Mouse (Mus musculus) forebrain, embryonic 14.5 days (tissue): ENCODE results near the gene Vat1. TPM values are rescaled to one million over a fixed set of nuclear protein-coding genes. Genes with fewer than 3 reads are reported as not detected.
A peak's percentile ranks its signal among the peaks of the same experiment; 100 is the strongest.

Experiments
- ATAC-seq: fragments of 200-750 bp; cut with Nextera tagmentation; 2 replicates; pipeline ENCODE4 v1.8.0; 2017; ENCODE audit warnings: mild to moderate bottlenecking, moderate library complexity
- DNase-seq: peaks from one replicate; pipeline ENCODE4 v3.0.0-alpha.2; 2015; ENCODE audit warnings: low spot score
- H3K27ac ChIP-seq: fragments of 300-500 bp; sonication (generic); 2 replicates; pipeline ENCODE4 v1.5.1; 2014; ENCODE audit warnings: low read depth, mild to moderate bottlenecking, control low read depth, low read length, moderate library complexity
- H3K27me3 ChIP-seq: fragments of 300-500 bp; sonication (generic); replicated peaks from 2 replicates; pipeline ENCODE4 v1.6.1; 2014; ENCODE audit warnings: low read length, control low read depth, mixed read lengths; ENCODE audit not compliant: control insufficient read depth, insufficient read depth
- H3K36me3 ChIP-seq: fragments of 300-500 bp; sonication (generic); 2 replicates; pipeline ENCODE4 v1.6.1; 2014; ENCODE audit warnings: low read length, control low read depth; ENCODE audit not compliant: control insufficient read depth, insufficient read depth
- H3K4me1 ChIP-seq: fragments of 300-500 bp; sonication (generic); 2 replicates; pipeline ENCODE4 v1.6.1; 2014; ENCODE audit warnings: antibody characterized with exemption, low read length, control low read depth; ENCODE audit not compliant: control insufficient read depth, insufficient read depth
- H3K4me2 ChIP-seq: fragments of 300-500 bp; sonication (generic); 2 replicates; pipeline ENCODE4 v1.6.1; 2014; ENCODE audit warnings: mild to moderate bottlenecking, control low read depth, low read length
- H3K4me3 ChIP-seq: fragments of 300-500 bp; sonication (generic); 2 replicates; pipeline ENCODE4 v1.5.1; 2014; ENCODE audit warnings: low read depth, low read length, control low read depth
- H3K9ac ChIP-seq: fragments of 300-500 bp; sonication (generic); 2 replicates; pipeline ENCODE4 v1.6.1; 2014; ENCODE audit warnings: mild to moderate bottlenecking, low read length, control low read depth, moderate library complexity
- H3K9me3 ChIP-seq: fragments of 300-500 bp; sonication (generic); replicated peaks from 2 replicates; pipeline ENCODE4 v1.6.1; 2016; ENCODE audit warnings: low read length, control low read depth, mixed read lengths; ENCODE audit not compliant: control insufficient read depth
- WGBS: fragments of 180-500 bp; shearing (Covaris S2); extraction: QIAGEN DNeasy Blood & Tissue Kit; methylation state at CpG from one replicate; pipeline ENCODE4 v1.1.7; 2014; 5-methylcytosine and 5-hydroxymethylcytosine counted together
- polyA plus RNA-seq: library from polyadenylated mRNA; unstranded; fragments of >200 nt; fragmentation: Nextera tagmentation; extraction: Ambion mirVana; gene quantifications from 2 replicates; pipeline ENCODE4 v1.2.1, GENCODE M21; 2014

The Vat1 gene
- polyA plus RNA-seq = 77.5 and 85.7 TPM in 2 replicates

DNA sequence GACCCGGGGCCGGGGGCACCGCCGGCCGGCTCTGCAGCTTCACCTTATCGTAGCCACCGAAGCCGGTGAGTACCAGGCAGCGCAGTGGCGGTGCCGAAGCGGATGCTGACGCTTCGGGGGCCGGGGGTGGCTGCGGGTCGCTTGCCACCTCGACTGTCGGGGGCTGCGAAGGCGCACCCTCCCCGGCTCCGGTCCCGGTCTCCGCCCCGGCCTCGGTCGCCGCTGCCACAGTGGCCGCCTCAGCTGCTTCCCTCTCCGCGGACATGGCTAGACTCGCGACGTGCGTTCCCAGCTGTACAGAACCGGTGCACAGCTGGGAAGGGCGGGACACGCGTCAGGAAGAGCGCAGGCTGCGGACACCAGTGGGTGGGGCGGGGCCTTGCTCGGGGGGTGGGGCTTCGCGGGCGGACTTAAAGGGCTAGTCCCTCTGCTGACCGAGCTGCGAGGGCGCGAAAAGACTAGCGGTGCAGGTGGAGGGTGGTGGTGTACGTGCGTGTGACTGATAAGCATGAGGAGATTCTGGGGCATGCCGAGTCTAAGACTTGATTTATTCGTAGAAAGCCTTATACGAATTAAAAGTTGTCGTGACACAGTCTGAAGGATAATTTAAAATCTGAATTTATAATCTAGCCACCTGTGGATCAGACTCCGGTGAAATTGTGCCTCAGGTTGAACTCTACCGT lies at the start of gene Vat1:
Vat1 (minus strand) TSS at position 362 of the 683 bp plus-strand sequence.
- peak; percentile 81 for DNase-seq
- Histone ChIP-seq H3K27ac (peak within 1 kb of the TSS; percentile 87), H3K4me3 (peak within 1 kb of the TSS; percentile 90), H3K4me1 (peaks cover 37% of the 10 kb centered on the region), H3K4me2 (peak within 1 kb of the TSS; percentile 82), H3K27me3 (no peaks in the 10 kb centered on the region), H3K9me3 (no peaks in the 10 kb centered on the region), H3K9ac (peak within 1 kb of the TSS; percentile 79), H3K36me3 (peaks cover 29% of the 10 kb centered on the region)
- ATAC-seq = peak; percentile 56
- 1% methylated on average over 58 of the region's 60 CpGs for WGBS

DNA sequence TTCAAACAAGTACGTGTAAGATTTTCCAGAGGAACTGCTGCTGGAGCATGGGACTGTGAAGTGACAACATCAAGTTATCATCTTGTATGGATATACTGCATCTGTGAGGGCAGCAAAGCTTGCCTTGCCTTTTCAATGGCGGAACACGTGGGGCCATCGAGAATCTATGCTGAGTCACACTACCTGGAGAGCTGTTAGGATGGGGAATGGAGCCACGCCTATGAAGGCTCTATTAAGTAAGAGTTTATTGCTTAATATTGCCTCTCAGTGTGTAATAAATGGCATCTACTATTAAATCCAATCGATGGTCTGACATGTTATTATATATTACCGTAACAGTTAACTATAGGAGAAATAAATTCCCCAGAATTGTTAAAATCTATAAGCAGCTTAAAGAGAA lies 41.1 kb upstream of the Vat1 start:
- DNase-seq = no peak
- Histone ChIP-seq H3K4me1 (no peaks in the 10 kb centered on the region), H3K36me3 (peaks cover 18% of the 10 kb centered on the region), H3K27me3 (no peaks in the 10 kb centered on the region), H3K4me2 (no peak overlapping the region), H3K9me3 (no peaks in the 10 kb centered on the region), H3K27ac (no peak overlapping the region), H3K4me3 (no peak overlapping the region), H3K9ac (no peak overlapping the region)
- ATAC-seq = no peak
- 93% methylated on average over 7 of the region's 7 CpGs for WGBS

DNA sequence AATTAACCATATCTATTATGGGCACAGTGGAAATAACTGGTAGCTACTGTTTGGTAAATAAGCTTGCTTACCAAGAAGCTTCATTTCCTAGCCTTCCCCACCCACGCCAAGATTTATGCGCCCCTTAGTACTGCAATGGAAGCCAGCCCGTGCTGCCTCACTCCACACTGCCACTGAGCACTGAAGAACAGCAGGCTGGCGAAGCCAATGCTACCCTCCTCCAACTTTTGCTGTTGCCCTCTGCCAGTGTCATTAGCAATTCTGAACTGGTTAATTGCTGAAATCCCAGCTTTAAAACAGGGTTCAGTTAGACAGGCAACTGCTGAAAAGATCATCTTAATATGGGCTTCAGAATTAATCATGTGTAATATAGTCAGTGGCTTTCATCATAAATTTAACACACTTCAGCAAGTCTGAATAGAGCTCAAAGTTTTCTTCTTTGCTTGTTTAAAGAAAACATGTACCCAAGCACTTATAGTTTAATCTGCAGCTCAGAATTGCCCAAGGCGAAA lies 40.3 kb upstream of the Vat1 start:
- Histone ChIP-seq H3K4me1 (no peaks in the 10 kb centered on the region), H3K9me3 (no peaks in the 10 kb centered on the region), H3K36me3 (peaks cover 18% of the 10 kb centered on the region), H3K9ac (no peak overlapping the region), H3K27ac (no peak overlapping the region; the same call in 1 of the 2 replicates), H3K4me3 (no peak overlapping the region), H3K27me3 (no peaks in the 10 kb centered on the region), H3K4me2 (no peak overlapping the region)
- DNase-seq (peak; percentile 68), ATAC-seq (peak; percentile 60; the same call in 1 of the 2 replicates)
- 37% methylated on average over 5 of the region's 5 CpGs for WGBS

DNA sequence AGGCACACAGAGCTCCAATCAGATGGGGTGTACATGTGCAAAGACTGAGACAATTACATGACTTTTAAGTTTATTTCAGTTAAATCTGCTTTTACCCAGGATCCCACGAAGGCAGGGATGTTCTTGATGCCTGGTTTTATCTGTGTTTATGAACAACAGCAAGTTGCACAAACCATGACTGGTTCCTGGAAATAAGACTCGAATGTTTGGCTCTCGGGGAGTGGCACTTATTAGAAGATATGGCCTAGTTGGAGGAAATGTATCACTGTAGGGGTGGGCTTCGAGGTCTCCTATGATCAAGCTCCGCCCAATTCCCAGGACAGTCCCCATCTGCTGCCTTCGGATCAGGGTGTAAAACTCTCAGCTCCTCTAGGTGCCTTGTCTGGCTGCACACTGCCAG lies 20.1 kb upstream of the Vat1 start:
- Histone ChIP-seq H3K27ac (no peak overlapping the region), H3K9me3 (no peaks in the 10 kb centered on the region), H3K27me3 (no peaks in the 10 kb centered on the region), H3K4me3 (no peak overlapping the region), H3K9ac (peak overlapping the region; percentile 32; the same call in 1 of the 2 replicates), H3K4me2 (no peak overlapping the region), H3K4me1 (peaks cover 9% of the 10 kb centered on the region), H3K36me3 (peaks cover 9% of the 10 kb centered on the region; the same call in 1 of the 2 replicates)
- DNase-seq = no peak
- WGBS = 87% methylated on average over 6 of the region's 6 CpGs
- no peak for ATAC-seq

DNA sequence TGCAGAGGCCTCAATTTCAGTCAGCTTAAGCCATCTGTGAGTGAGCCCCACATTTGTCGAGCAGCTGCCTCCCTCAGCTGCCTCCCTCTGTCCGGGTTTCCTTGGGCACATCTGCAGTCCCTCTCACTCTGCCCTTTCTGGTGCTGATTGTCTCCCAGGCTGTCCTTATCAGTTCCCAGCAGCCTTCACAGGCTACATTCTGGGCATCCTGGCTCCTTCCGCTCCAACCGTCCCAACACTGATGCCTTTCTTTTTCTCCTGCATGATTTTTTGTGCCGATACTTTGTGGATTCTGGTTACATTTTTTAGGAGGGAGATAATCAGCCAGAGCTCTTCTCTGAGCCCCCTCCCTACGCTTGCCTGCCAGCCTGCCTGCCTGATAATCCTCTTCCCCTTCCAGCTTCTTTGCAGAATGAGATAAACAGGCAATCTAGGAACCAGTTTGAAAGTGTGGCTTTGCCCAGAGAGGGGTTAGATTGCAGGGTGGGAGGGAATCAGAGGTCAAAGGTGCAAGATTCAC lies 19.5 kb upstream of the Vat1 start:
- no peak overlapping the region for H3K4me3 ChIP-seq
- H3K9ac ChIP-seq = peak overlapping the region; percentile 32; the same call in 1 of the 2 replicates
- no peak overlapping the region for H3K4me2 ChIP-seq
- ATAC-seq = 0 out of 2 replicates have a peak, but pooled peaks have one; percentile 32
- peaks cover 9% of the 10 kb centered on the region; the same call in 1 of the 2 replicates for H3K36me3 ChIP-seq
- H3K27me3 ChIP-seq = no peaks in the 10 kb centered on the region
- peaks cover 9% of the 10 kb centered on the region for H3K4me1 ChIP-seq
- peak; percentile 45 for DNase-seq
- H3K27ac ChIP-seq = peak overlapping the region; percentile 70; the same call in 1 of the 2 replicates
- no peaks in the 10 kb centered on the region for H3K9me3 ChIP-seq
- WGBS = 52% methylated on average over 6 of the region's 6 CpGs

DNA sequence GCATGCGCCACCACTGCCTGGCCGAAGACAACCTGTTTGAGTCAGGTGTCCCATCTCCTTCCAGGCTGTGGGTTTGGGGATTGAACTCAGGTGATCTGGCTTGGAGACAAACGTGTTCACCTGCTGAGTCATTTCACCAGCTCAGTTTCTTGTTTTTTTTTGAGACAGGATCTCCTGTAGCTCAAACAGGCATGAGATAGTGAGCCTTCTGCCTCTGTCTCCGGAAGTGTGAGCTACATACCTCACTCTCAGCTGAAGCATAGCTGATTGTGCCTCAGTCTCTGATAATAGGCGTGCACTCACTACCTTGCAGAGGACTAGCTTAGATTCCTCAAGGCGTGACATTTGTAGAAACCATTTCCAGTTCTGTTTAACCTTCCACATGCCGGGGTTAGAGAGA lies 18.8 kb upstream of the Vat1 start:
- Histone ChIP-seq H3K4me2 (no peak overlapping the region), H3K27me3 (no peaks in the 10 kb centered on the region), H3K4me1 (peaks cover 13% of the 10 kb centered on the region), H3K4me3 (no peak overlapping the region), H3K27ac (no peak overlapping the region), H3K9ac (no peak overlapping the region), H3K9me3 (no peaks in the 10 kb centered on the region), H3K36me3 (peaks cover 9% of the 10 kb centered on the region; the same call in 1 of the 2 replicates)
- no peak for DNase-seq
- no peak for ATAC-seq
- WGBS = 91% methylated on average over 7 of the region's 7 CpGs

DNA sequence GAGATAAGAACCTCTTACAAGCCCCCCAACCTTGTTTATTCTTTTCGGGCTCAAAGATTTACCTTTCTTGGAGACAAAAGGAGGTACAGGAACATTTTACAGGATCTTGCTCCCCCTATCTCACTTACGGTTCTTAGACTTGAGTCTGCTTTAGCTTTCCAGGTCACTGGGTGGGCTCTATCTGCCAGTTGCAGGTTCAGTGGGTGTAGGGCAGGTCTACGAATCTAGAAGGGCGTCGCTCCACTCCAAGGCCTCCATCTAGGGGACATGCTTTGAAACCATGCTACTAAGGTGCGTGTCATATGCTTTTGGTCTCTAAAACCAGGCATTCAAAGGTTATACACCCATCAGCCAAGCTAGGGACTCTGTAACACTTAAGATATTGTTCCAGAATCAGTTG lies 18.2 kb upstream of the Vat1 start:
- Histone ChIP-seq H3K4me2 (no peak overlapping the region), H3K9ac (no peak overlapping the region), H3K4me3 (no peak overlapping the region), H3K4me1 (peaks cover 19% of the 10 kb centered on the region), H3K9me3 (no peaks in the 10 kb centered on the region), H3K27ac (peak overlapping the region; percentile 55), H3K36me3 (peaks cover 4% of the 10 kb centered on the region; the same call in 1 of the 2 replicates), H3K27me3 (no peaks in the 10 kb centered on the region)
- WGBS = 78% methylated on average over 6 of the region's 6 CpGs
- no peak for DNase-seq
- no peak for ATAC-seq

DNA sequence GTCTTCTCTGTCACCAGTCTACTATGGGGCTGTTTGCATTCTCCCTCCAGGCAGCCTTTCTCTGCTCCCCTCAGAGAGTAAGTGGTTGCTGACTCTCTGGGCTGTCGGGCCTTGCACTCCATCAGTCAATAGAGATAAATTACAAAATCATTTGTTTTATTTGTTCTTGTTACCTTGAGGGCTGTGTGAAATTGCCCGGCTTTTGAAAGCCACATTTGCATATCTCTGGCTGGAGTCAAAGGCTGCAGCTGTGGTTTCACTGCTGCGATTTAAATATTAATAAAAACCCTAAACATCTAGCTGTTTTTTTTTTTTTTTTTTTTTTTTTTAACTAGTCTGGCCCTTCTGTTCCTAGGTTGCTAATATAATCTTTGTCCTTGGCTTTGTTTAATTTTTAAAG lies 17.8 kb upstream of the Vat1 start:
- H3K27ac ChIP-seq = peak overlapping the region; percentile 55
- ATAC-seq = peak; percentile 55
- no peak overlapping the region for H3K4me3 ChIP-seq
- 21% methylated on average over 3 of the region's 3 CpGs for WGBS
- H3K27me3 ChIP-seq = no peaks in the 10 kb centered on the region
- DNase-seq = peak; percentile 46
- 0 out of 2 replicates have a peak, but pooled peaks cover 3% of the 10 kb centered on the region for H3K36me3 ChIP-seq
- H3K4me2 ChIP-seq = no peak overlapping the region
- H3K4me1 ChIP-seq = peaks cover 23% of the 10 kb centered on the region
- no peak overlapping the region for H3K9ac ChIP-seq
- H3K9me3 ChIP-seq = no peaks in the 10 kb centered on the region

DNA sequence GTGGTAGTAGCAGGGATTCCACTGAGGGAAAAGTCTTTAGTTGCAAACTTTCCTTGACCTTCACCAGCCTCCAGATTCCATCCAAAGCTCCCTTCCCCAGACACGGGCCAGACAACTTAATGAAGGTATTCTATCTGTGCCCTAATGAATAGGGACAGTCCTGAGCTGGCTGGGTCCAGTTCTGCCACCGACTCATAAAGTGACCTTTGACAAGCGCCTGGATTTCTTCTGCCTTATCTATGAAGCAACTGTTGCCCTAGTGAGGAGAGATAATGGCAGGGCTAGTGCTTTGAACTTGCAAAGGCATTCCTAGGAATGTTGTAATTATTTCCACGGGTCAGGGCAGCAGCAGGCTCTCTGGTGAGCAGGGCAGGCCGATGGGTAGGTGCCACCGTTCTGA lies 14.9 kb upstream of the Vat1 start:
- DNase-seq (no peak), ATAC-seq (no peak)
- Histone ChIP-seq H3K27me3 (no peaks in the 10 kb centered on the region), H3K4me3 (no peak overlapping the region), H3K4me1 (peaks cover 25% of the 10 kb centered on the region), H3K27ac (no peak overlapping the region), H3K9me3 (no peaks in the 10 kb centered on the region), H3K4me2 (no peak overlapping the region), H3K9ac (no peak overlapping the region), H3K36me3 (no peaks in the 10 kb centered on the region)
- 81% methylated on average over 6 of the region's 6 CpGs for WGBS
